Mouse (Mus musculus) neural tube, embryonic 10.5 days (tissue): ENCODE measurements around the gene Trio.

Experiments
- DNase-seq: peaks from one replicate; pipeline ENCODE4 v3.0.0-alpha.2; 2017; ENCODE audit warnings: low spot score; ENCODE audit errors: extremely low spot score

Gene Trio

DNA sequence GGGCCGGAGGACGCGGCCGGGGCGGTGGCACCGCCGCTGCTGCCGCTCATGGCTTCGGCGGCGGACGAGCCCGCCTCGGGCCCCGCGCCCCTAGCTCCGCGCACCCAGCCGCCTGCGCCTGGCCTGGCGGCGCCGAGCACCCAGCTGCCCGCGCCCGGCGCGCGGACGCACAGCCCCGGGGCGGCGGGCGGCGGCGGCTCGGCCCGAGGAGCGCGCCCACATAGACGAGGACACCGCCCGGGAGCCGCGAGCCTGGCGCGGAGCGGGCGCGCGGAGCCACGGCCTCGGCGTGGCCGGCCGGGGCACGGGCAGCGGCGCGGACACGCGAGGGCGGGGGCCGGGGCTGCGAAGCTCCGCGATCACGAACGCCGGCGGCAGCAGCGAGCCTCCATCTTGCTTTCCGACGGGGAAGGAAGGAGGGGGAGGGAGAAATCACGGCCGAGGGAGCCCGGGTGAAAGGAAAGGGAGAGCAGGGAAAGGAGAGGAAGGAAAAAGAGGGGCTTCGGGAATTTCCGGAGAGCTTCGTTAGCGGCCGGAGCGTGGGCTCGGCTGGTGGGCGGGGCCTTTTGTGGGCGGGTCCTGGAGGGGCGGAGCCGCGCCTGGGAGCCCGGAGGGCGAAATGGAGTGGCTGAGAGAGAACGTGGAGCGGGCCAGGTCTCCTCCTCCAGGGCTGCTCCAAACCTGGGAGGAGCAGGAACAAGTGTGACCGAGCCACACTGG lies at the start of gene Trio:
Trio (minus strand) TSS at position 402 of the 720 bp plus-strand sequence.
- DNase-seq: peak; percentile 98

DNA sequence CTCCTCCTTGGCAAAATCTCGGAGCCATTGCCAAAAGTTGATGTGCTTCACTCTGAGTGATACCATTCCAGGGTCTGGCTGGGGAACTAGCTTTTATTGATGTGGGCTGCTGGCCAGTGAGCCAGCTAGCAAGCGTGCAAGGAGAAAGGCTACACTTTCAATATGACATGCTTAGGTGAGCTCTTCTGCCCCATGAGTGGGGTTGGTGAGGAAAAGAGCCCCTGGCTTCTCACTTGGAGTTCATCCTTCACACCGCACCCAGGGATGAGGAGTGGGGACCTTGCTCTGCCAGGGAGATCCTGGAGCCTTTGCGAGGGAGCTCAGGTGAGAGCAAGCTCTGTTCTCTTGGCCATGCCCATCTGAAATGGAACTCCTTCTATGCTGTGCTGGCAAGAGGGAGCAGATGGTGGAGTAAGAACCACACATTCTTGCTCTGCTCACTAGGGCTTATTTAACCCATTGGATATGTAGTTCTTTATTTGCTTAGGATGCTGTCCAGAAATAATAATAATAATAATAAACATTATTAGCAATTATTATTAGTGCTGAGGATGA lies 48.8 kb upstream of the Trio start:
- no peak for DNase-seq

DNA sequence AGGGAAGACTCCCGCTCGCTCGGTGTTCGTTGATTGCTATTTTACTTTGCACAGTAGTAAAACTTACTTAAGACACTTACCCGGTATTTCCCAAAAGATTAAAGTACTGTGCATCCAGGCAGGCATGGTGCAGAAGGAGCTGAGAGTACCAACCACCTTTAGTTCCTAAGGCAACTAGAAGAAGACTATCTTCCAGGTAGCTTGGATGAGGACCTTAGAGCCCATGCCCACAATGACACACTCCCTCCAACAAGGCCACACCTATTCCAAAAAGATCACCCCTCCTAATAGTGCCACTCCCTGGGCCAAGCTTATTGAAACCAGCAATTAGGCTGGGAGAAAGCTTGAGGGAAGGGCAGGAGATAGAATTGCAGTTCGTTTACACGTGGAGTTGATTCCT lies 46.0 kb upstream of the Trio start:
- DNase-seq: no peak

DNA sequence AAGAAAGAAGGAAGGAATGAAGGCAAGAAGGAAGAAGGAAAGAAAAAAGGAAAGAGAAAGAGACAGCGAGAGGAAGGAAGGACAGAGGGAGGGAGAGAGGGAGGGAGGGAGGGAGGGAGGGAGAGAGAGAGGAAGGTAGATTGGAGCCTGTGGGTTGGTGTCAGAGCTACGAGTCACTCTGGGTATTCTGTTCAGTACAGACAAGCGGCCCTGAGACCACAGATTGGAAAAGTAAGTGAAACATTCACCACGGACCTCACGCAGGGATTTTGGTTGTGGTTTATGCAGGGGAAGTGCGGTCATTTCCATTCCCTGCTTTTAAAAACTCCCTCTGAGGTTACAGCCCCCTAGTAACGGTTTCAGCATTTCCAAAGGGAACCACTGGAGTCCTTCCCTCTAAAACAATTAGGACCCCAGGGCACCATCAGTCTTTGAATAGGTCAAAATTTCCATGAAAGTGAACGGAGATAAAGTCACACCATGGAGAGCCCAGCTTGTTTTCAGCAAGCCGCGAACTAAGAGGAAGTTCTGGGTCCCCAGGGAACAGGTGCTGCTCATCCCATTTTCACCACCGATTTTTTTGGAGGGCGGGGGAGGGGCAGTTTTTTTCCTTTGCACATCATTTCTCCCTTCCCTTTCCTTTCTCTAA lies 45.2 kb upstream of the Trio start:
- DNase-seq: no peak

DNA sequence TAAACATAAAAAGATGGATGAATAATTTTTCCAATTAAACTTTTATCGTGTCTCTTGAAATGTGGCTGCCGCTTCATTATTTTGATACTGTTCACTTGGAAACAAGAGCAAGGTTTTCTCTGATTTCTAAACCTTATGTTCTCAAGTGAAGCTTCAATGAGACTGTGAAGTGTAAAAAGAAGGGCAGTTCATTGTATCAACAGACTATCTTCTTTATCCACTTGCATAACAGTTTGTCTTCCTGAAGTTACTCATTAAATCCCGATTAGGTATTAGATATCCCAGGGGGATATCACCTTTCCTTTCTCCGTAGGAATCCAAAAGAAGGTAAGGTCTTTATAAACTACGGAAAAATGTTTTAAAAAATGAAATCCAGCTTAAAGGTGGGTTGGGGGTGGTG lies 44.6 kb upstream of the Trio start:
- no peak for DNase-seq

DNA sequence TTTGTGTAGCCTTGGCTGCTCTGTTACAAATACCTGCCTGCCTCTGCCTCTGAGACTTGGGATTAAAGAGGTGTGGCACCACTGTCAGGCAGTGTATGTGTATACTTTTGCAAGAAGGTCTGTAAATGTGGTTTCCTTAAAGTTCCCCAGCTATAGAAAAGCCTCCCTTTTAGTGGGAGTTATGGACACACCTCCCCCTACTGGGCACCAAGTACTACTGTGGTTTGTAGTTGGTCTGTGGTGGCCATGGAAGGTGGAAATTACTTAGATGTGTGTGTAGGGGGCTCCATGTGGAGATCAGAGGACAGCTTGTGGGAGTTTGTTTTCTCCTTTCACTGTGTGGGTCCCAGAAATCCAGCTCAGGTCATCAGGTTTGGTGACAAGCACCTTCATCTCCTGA lies 41.7 kb upstream of the Trio start:
- no peak for DNase-seq

DNA sequence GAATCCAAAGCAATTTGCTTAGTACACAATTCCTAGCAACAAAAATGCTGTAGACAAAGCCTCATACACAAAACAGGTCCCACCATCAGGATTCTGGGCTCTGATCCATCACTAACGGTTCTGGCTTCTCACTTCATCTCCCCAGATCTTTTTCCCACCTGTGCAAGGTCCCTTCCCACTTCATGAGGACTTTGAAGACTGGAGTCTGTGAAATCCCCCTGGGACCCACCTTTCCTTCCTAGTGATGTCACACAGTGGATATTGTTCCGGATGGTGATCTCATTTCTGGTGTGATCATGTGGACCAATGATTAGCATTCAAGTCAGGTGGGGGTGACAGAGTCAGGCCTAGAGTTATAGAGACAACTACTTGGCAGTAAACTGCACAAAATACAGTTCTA lies 40.8 kb upstream of the Trio start:
- no peak for DNase-seq

DNA sequence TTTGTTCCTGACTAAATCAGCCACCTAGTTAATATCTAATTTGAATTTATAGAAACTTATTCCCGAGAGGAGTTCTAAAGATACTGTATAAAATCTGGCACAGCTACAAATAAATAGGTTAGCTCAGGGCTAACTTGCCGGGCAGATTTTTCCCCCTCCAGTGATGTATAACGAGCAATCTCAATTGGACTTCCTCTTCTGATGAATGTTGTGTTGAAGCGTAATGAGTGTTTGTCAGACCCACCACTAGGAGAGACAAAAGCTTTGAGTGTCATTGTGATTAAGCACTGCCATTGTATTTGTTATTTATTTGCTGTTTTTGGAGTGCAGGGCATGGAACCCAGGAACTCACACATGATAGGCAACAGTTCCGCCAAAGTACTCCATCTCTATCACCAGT lies 39.9 kb upstream of the Trio start:
- no peak for DNase-seq

DNA sequence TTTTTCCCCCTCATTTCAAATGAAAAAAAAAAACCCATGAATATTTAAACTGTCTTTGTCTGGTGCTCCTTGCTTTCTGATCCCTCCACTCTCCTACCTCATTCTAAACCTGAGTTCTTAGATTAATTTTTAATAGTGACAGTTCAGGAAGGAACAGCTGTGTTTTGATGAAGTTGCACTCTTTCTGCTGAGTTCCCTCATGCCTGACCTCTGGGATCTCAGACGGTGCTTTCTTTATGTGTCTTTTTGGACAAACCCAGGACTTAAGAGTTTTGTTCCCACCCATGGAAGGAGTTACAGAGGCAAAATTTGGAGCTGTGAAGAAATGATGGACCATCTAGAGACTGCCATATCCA lies 39.1 kb upstream of the Trio start:
- DNase-seq: no peak

DNA sequence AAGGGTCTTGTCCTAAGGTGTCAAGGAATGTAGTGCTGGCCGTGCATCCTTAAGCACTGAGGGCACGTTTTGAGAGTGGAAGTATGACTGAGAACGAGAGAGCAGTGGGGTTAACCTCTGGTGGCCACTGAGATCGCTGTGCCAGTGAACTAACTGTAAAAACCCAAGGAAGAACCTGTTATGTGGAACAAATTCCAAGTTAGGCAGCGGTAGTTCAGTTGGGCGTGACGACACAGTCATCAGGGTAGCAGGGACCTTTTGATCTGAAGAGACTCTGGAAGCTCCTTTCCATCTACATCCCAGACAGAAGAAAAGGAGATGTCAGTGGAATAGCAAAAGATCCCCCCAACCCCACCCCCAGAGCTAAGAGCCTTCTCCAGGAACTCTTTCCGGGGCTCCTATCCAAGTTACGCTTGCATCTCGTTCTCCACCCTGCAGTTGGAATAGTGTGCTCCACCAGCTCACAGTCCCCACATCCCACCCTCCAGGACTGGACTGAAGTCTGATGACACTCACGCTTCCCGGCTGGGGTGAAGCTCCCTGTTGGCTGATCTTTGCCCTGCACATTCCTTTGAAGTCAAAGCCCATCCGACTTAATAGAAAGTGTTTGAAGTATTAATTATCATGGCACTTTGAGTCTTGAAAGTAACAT lies 38.6 kb upstream of the Trio start:
- DNase-seq: no peak

DNA sequence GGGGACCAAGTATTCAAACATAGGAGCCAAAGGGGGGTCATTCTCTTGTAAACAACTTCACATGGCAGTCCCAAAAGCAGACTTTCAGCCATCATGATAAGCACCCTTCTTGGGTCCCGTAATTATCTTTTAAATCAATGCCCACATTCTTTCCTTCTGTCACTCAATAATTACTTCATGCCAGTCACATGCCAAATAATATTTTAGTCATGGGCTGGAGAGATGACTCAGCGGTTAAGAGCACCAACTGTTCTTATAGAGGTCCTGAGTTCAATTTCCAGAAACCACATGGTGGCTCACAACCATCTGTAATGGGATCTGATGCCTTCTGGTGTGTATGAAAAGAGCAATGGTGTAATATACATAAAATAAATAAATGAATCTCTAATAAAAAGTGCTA lies 37.8 kb upstream of the Trio start:
- no peak for DNase-seq

DNA sequence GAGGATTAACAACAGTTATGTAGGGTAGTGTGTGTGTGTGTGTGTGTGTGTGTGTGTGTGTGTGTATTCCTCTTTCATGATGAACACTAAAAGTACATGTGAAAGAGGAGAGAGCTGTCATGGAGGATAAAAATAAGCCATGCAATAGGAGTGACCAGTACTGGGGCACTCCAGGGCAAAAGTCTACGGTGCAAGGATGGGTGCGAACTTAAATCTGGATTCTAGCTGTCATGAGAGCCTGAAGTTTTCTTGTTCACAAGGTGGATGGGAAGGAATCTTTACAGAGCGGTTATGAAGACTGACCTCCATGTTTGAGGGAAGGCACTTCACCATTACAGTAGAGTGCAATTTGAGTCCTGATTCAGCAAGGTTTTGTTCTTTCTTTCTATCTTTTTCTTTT lies 36.4 kb upstream of the Trio start:
- DNase-seq: no peak

DNA sequence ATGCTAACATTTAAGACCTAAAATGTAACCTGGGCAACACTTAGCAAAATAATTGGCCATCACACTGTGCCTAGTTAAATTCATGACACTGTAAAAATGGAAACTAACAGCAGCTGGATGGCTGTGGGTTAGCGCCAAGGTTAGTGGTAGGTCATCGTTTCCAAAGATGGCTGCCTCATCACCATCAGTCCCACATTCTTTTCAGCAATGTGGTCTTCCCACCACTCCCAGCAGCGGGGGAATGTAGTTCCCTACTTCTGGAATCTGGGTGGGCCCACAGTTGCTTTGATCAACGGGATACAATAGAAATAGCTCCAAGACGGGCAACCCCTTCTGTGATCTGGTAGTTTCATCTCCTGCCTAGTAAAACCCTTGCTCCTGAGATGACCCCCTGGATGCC lies 35.3 kb upstream of the Trio start:
- DNase-seq: no peak

DNA sequence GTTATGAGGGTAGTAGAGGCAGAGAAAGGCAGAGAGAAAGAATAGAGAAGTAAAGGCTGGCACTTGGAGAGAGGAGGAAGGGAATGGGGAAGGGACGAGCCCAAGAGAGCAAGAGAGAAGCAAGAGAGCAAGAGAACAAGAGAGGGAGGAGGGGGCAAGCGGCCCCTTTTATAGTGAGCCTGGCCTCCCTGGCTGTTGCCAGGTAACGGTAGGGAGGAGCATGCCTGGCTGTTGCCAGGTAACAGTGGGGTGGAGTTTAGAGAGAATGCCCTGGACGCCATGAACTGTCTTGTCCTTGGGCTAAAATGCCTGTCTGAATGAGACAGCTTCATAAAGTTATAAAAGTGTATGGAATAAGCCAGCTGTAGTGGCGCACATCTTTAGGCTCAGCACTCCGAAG lies 34.8 kb upstream of the Trio start:
- peak; percentile 44 for DNase-seq

DNA sequence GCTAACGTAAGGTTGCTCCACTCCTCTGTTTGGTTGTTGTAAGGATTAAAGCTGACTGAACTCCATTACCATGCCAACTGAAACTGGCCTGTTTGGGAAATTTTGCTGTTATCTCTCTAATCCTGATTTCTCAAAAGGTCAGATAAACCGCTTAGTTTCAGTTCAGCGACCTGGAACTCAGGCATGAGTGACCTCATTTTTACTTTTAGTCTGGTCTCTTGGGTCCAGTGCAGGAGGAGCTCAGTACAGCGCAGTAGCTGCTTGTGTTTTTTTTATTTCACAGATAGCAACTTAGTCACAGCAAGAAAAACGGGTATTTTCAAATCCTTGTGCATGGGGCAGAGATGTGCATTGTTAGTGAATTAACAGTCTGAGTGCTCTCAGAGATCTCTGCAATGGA lies 31.9 kb upstream of the Trio start:
- no peak for DNase-seq

DNA sequence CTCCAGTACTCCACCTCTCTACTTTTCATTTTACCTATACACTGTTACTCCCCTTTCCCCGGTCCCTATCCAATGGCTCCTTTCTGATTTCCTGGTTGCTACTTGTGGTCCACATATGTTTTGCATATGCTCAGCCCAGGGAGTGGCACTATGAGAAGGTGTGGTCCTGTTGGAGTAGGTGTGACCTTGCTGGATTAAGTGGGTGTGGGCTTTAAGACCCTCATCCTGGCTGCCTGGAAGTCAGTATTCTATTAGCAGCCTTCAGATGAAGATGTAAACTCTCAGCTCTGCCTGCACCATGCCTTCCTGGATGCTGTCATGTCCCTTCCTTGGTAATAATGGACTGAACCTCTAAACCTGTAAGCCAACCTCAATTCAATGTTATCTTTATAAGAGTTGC lies 29.1 kb upstream of the Trio start:
- no peak for DNase-seq

DNA sequence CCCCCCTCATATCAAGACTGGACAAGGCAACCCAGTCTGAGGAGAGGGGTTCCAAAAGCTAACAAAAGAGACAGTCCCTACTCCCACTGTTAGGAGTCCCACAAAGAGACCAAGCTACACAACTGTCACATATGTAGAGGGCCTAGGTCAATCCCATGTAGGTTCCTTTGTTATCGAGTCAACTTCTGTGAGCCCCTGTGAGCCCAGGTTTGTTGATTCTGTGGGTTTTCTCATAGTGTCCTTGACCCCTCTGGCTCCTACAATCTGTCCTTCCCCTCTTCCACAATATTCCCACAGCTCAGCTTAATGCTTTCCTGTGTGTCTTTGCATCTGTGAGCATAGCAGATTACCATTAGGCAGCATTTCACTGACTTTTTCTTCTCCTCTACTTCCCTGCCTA lies 28.5 kb upstream of the Trio start:
- no peak for DNase-seq

DNA sequence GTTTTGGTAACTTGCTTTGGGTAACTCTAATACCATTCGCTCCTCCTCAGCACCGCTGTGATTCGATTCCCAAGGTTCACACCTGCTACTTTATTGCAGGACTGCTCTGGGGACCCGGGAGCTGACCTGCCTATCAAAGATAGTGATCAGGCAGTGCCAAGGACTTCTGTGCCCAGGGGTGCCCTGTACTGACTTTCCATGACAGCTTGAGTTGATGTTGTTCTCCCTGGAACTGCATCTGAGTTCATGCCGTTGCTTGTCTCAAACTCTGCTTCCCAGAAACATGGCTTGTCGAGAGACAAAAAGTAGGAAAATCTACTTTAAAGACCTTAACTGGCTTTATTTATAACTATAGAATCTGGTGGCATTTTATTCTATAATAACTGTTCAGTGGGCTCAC lies 27.6 kb upstream of the Trio start:
- no peak for DNase-seq

DNA sequence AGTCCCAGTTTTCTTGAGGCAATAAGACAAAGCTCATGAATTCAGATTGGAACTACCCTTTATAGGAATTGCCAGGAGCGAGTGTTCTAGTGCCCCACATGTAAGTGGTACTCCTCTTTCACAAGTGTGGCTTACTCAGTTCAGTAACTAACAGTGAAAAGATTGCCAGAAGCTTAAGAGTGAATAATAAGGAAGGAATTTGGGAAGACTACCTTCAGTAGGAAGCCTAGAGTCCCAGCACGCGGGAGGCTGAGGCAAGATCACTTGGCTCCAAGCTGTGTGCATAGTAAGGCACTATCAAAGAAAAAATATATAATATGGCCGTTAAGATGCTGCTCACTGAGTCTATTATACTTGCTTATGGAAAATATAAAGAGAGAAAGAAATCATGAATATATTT lies 26.2 kb upstream of the Trio start:
- no peak for DNase-seq

DNA sequence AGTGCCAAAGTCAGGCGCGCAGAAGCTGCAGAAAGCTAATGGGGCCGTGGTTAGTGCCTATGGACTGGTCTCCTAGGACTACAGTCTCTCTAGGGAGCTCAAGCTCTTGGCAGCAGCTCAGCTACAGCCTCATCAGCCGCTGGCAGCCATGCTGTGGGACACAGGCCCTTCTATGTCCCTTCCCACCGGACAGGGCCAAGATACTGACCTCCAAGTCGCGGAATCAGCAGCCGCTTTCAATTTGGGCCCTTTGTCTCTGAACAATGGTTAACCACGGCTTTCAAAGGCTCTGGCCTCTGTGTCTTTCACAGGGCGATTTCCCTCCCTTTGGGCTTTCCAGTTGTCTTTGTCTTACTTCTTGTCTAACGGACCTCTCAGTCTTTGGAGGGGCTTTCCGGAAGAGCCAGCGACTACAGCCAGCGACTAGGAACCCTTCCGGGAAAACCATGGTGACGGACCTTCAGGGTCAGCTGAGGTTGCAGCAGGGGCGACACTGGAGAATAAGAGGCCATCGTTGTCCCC lies 25.5 kb upstream of the Trio start:
- DNase-seq: peak; percentile 63

DNA sequence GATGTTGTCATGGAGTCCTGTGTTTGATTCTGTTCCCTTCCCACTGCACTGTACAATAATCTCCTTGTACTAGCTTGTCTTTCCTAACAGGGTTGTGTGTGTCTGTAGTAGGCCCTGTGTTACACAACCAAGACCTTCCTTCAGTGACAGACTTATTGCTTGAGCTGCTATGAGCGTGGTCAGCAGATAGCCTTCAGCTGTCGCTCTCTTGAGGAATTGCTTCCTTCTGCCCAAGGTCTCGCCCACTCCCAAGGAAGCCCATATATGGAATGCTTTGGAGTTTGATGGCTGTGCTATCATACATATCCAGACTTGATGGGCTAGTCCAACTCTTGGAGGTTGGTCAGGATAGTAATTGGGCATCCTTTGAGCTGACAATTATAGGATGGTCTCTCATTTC lies 22.1 kb upstream of the Trio start:
- no peak for DNase-seq

DNA sequence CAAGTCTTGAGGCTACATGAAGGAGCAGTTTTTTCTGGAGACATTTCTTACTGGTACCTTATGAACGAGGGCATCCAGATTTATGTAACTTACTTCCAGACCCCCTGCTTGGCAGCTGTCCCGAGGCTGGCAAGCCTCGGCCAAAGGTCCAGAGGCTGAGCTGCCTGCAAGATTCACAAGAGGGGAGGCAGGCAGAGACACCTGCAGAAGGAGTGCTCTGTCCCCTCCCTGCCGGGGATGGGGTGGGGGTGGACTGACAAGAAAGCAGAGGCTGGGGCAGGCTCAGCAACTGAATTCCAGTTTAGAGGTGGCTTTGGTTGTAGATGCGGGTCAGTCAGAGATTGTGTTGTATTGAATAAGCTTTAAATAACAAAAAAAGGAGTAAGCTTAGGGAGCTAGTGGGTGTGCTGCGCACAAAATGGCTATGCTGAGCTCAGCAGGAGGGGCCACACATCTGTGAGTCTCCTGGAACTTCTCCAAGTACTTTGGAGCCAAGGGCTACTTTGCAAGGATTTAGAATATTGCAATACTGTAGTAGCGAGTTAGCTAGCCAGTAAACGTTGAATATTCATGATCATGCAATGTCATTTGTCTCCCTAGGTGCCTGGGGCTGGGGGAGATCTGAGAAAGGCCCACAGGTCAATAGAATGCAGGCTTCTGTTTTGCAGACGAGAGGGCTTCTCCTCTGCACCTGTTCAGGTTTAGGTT lies 15.7 kb upstream of the Trio start:
- DNase-seq: no peak
